Mouse (Mus musculus): ENCODE data around the gene Musk.
"Not testable (repeated sequence)": the region's sequence is repeated elsewhere in the genome, so short reads cannot be mapped to it uniquely, and the experiment has no call there.

The Musk gene

DNA sequence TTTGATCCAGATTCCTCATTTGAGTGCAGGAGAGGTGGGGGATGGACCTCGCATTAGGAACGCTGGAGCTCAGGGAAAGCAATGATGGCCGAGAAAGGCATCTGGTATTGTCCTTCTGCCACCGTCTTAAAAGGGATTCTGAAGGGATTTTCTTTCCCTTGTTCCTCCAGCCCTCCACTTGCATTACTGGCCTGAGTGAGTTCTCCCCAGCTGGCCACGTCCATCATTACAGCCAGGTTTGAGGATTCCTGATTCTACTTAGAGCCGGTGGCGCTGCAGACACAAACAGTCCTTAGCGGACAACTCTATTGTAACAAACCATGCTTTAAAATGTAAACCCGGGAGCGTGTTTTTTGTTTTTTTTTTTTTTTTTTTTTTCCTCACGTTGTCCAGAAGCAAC is at the start of gene Musk:
Gene Musk (plus strand): TSS at position 274 of the 400 bp plus-strand sequence.
- no peak for DNase-seq

DNA sequence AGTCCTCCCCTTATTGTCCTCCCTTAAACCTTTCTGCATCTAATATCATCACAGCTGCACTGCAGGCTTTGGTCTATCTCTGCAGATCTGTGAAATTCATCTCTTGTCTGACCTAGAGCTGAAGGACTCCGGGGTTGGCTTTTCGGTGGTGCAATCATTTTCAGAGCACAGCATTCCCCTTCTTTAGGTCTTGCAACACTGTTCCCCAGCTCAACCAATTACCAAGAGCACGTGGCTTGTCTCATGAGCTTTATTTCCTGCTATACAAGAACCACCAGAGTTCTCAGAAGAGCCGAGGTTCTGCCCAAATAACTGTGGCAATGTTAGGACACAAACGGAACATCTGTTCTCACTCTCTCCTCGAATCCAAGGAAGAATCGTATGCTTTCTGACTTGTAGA is 45.3 kb upstream of the Musk start:
- no peak for DNase-seq

DNA sequence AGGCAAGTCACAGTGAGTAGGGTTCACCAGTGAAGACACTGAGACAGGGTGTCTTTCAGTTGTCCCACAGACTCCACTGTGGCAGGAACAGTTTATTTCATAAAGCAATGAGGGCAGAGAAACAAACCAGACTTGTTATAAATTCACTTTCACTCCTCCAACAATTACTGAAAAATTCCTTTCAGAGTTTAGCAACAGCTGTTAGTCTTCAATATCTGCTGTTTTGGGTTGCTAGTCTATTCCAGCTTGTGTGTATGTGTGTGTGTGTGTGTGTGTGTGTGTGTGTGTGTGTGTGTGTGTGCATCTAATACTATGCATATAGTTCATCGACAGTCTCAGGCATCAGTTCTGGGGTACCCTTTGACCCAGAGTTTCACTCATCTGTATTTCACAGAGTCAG is 40.2 kb upstream of the Musk start:
- no peak for DNase-seq

DNA sequence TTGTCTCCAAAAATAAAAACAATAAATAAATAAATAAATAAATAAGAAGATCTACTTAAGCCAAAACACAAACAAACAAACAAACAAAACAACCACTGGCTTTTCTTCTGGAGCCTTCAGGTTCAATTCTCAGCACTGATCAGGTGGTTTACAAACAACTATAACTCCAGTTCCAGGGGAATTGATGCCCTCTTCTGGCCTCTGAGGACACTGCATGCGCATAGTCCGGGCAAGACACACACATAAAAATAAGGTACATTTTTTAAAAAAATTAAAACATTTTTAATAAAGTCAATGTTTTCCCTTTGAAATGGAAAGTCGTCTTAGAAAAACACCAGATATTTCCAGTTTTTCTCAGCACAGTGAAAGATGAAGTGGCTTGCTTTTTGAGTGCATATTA is 33.4 kb upstream of the Musk start:
- no peak for DNase-seq

DNA sequence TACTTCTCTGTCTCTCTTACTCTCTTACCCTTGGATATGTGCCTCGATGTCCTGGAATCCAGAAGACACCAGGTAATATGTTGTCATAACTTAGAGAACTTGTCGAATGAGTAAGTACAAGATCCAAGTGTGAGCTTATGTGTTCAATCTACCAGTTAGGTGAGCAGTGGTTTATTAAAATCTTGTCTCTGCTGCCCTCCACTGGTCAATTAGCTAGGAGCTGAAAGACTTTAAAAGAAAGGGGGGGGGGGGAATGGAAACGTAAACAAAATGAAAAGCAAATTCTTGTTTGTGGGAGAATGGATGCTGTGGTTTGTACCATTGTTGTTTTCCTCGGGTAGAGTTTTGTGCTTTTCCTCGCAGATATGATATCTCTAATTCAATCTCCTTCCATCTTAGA is 32.4 kb upstream of the Musk start:
- DNase-seq, result peak; percentile 68

DNA sequence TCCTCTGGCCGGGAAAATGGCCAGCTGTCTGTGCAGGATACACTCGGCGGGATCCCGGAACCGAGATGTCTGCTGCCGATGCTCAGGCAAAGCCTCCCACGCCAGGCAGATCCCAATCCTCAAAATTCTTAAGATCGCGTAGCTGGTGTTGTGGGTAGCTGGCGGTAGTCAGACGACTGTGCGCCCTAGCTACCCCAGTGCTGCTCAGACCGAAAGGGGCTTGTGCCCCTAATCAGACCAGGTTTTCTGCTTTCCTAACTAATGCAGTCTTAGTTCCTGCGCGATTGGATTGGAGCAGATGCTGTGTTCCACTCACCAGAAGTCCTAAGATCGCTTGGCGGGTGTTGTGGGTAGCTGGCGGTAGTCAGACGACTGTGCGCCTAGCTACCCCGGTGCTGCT is 25.0 kb upstream of the Musk start:
- not testable (repeated sequence) for DNase-seq

DNA sequence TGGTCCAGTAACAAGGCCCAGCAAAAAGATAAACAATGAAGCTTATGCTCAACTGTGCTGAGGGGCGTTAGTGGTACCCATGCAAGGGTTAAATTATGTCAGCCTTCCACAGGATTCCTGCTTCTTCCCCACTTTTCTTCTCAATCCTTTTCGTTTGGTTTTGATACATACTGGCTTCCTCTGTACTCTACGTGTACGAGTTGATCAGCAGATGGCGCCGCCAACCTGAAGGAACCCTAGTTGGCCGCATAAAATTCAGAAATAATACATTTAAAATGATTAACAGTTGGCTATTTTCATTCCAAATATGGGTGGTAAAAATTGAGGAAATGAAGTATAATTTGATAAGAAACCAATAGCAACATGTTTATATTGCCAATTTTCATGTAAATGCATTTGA is 19.5 kb upstream of the Musk start:
- peak; percentile 49 for DNase-seq

DNA sequence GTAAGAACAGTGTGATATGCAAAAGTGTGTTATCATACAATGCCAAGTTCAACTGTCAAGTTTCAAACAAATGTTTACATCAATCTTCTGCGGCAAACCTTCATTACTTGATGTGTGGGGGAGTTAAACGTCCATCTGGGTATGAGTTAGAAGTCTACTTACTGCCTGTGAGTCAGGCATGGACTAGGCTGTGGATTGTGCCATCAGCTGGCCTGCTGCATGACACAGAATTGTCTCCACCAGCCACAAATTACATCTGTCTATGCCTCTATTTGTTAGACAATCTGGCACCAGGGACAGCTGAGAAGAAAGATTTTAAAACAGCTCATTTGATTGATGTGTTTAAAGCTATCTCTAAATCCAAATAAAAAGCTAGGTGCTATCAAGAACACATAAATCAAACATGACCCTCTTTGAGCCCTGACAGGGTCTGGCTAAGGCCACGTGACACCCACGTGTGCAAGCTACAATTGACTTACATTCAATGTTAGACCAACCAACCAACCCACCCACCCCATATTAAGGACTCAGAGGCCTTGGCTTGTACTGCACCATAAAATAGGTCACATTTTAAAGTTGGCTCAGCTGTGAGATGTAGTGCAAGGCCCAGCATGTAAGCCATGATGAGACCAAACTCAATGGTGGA is 16.7 kb upstream of the Musk start:
- no peak for DNase-seq

DNA sequence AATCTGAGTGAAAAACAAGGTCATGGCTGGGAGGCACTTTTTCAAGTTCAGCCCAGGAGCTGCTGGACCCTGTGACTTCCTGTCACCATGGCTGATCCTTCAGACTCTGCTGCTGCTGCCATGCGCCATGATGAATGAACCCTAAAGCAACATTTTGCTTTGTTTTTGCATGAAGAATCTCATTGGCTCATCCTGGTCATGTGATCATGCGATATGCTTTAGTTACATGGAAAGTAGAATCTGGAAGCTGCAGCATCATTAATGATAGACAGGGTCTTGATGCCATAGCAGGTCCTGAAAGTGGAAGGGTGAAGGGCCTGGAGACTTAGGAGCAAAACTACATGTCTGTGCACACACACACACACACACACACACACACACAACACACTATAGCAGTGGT is 15.8 kb upstream of the Musk start:
- no peak for DNase-seq

DNA sequence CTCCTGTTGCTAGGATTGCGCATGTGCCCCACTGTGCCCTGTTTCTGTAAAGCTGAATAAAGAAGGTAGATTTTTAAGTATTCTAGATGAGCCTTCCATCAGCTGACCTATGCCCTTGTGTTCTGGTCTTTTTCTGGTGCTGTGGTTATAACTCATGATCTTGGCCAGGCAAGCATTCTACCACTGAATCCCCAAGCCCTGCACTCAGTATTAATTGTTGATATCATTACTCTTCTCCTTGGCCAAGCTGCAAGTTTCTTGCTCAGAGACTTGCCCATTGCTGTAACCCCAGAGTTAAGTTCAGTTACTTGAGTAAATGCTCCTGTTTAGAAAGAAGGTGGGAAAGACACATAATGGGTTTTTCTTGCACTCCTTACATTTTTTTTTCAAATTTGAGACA is 14.8 kb upstream of the Musk start:
- DNase-seq, result no peak

DNA sequence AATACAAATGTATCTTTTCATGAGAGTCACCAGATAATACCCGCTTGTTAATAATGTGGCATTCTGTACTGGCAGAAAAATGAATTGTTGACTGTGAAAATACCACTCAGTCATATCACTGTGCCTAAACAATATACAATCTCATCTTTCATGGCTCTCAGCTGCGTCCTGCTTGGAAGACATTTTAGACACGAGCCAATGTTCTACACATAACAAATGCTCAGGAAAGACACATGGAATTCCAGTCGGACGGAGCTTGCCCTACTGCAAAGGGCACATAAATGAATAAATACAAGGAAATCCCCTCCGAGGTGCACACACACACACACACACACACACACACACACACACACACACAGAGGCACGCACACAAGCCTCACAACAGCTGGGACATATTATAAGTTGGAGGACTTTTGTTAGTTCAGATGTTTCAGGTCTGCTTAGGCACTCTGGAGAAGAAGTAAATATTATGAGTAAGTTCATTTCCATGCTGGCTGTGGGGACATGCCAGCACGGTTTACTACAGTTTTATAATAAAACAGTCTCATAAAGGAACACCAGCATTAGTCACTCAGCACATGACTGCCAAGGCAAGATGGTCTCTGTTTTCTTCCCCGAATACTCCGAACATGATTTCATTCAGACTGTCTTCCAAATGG is 14.1 kb upstream of the Musk start:
- no peak for DNase-seq

DNA sequence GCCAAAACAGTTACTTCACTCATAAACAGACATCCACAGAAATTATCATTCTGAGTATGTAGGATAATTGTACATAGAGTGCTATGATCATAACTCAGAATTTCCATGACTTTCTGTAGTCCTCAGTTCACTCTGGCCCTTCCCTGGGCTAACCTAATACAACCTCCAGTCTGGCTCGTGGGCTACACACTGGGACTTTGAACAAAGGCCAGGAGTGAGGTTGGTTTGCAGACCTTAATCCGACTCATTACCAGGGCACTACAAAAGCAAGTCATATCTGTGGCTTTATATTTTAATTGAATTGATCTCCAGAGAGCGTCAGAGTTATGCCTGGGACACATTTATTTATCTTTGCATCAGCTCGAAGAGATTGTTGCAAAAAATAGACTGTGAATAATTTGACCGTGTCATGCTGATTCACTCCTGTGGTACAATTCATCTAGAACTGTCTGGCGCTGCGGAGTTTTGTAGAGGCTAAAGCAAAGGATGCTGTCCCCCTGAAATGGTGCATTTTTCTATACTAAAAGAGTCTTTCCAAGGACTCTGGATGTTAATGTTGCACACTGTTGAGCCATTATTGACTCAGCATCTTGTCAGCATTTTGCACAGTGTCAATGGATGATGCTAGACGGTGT is 10.4 kb upstream of the Musk start:
- DNase-seq, result no peak

DNA sequence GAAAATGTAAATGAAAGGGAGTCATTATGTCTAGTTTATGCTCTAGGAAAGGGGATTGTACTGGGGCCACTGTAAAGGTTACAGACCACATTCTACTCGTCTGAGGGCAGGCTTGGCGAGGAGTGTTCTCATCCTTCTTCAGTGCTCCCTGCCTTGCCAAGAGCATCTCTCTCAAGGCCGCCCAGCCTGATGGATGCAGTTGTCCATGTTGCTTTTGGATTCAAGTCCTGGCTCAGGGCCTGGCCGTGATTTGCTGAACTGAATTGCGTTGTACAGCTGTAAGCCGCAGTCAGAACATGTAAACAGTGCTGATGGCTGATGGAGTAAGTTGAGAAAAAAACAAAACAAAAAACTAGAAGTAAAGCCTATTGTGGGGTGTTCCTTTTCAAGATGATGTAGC is 7.4 kb upstream of the Musk start:
- DNase-seq, result peak; percentile 38

DNA sequence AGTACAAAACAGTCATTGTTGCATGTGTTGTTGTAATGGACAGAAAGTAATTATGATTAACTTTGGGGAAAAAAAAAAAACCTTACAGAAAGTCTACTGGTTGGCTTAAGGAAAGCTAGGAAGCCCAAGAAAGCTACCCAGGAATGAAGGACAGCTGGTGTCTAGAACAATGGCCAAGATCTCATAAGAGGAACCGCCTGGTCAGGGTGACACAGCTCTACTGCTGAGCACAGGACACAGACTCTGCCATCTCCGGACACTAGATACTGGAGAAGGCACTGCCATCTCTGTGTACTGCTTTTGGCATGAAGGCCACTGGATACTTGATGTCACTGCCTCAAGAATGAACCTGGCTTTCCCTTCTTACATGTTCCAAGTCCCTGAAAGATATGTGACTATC is 5.6 kb upstream of the Musk start:
- no peak for DNase-seq

DNA sequence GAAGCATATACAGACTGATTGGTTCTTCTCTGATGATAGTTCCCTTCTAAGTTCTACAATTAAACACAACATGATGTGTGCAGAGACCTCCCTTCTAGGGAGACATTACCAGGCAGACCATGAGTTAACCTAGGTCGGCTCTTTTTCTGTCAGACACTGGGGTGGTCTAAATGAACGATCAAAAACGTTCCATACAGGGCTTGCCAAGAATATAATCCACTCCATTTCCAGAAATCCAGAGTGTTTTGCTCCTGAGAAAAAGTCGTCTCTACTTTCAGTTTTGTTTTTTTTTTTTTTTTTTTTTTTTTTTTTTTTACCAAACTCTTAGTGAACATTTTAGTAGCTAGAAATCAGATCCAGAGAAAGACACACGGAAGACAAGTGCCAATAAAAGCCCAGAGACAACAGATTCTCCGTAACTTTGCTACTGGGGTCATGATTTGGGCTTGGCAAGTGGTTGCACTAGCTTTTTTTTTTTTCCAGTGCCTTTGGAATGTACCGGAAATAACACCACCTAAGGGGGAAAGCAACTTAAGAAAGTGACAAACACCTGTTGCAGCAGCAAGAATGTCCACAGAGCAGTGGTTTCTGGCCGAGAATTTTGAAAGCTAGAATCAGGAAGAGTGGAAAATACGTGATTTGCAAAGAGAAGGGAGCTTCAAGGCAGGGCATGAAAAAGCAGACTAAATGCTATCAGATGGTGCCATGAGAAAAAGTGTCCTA is 769 bp downstream of the Musk start:
- DNase-seq, result no peak

DNA sequence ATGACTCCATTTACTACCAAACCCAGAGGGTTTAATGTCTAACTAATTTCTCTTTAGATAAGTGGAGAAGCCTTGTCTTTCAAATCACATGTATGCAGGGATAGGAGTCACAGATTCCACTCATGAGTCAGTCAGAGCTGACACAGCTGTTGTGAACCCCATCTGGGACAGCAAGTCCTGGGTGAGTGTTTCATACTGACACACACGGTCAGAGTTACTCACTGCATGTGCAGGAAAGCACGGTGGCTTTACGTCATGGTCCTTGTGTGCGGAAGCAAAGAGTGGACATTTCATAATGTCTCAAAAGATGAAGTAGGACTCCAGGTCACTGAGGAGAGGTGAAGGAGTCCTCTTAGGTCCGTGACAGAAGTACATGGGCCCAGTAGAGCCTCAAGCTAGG is 3.0 kb downstream of the Musk start:
- no peak for DNase-seq

DNA sequence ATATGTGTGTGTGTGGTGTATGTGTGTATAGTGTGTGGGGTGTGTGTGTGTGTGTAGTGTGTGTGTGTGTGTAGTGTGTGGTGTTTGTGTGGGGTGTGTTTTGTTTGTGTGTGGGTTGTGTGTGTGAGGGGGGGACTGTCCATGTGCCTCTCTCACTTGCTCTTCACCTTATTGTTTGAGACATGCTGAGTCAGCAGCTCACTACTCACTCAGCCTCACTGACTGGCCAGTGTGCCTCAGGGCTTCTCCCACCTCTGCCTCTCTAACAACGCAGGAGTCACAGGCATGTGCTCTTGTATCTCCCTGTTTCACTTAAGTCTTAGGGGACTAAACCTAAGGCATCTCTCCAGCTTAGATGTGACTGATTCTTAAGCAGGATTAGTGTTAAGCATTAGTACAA is 6.1 kb downstream of the Musk start:
- DNase-seq, result no peak

DNA sequence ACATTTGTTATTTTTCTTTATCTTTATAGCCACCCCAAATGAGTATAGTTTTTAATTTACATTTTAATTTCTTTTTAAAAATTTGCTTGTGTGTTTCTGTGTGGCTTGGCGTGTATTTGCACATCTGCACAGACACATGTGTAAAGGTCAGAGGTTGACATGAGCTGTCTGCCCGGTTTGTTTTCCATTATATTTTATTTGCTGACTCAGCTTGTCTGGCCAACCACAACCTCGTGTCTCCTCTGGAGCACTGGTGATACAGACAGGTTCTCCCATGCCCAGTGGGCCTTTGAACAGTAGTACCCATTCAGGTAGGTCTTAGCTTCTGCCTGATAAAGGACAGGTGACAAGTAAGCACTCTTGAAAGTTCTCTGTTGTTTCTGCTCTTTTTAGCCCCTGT is 7.3 kb downstream of the Musk start:
- DNase-seq, result no peak

DNA sequence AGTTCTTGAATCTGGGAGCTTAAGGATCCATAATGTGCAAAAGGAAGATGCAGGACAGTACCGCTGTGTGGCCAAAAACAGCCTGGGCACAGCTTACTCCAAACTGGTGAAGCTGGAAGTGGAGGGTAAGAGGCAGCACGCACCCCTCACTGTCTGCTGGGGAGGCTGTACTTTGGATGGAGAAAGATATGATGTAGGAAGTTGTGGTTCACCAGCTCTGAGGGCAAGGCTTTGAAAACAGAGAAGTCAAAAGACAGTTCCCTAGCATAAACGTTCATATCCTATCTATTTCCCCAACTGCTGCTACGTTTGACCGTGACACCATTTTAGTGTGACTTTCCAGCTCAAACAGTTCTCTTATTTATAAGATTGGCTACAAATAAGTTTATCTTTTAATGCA is 18.1 kb downstream of the Musk start:
- DNase-seq, result no peak

DNA sequence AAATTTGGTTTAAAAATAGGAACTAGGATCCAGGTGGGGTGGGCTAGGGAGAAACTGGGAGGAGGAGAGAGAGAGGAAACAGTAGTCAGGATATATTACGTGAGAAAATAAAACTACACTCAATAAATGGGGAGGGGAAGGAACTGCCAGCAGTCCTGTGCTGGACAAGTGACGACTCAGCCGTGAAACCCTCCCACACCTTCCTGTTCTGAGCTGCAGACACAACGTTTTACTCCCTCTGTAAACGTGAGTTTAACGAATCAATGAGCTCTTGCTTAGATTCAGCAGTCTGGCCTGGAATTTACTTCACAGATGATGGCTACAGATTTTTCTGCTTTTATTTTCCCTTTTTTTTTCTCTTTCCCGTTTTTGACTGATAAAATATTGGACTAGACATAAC is 18.8 kb downstream of the Musk start:
- DNase-seq, result no peak

DNA sequence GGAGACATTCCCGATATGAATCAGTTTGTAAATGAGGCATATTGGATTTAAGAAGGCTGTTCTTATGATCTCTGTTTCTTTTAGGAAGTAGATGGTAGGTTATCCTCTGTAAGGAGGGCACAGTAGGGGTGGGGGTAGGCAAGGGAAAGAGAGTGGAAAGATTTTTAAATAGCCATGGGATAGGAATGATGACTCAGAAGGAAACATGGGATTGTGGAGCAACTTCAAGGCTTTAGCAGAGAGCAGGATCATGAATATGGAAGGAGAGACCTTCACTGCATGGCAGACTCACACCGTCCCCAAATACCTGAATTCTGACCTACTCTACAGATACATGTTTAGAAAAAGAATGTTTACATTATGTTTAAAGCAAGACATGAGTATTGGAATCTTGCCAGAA is 21.7 kb downstream of the Musk start:
- DNase-seq, result no peak

DNA sequence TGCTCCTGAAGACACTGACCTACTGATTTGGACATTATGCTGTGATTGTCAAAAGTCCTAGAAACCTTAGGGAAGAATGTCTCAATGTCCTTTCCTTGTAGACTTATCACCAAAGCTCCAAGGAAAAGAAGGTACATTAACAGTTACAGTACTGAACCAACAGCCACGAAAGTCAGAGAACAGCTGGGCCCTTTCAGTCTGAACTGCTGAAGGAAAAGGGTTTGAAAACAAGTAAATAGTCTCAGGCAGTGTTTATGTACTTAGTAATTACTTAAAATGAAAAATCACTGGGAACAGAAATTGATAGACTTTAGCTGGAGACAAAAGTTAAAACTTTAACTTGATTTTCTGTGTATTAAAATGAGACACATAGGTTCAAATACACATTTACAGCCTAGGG is 27.6 kb downstream of the Musk start:
- no peak for DNase-seq

DNA sequence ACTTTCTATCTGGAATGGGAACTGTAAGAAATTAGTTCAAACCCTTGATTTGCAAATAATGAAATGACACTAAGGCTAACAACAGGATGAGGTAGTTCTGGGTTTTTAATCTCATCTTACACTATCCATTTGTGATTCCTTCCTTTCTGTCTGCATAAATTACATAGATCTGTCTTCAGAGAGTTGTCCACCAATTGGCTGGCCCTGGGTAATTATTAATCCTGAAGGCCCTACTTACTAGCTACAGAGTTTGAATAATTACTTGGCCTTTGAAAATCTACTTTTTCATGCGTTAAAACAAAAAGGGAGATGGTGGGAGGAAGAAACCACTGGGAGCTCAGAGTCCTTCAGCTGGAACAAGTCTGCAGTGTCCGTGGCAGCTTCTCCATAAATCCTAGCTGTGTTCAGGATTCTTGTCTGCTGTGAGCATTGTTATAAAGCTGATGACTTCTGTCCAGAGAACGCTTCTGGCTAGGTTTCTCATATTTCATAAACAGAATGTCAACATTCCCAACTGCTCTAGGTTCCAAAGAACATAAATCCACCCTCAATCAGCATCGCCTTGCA is 29.3 kb downstream of the Musk start:
- DNase-seq, result no peak

DNA sequence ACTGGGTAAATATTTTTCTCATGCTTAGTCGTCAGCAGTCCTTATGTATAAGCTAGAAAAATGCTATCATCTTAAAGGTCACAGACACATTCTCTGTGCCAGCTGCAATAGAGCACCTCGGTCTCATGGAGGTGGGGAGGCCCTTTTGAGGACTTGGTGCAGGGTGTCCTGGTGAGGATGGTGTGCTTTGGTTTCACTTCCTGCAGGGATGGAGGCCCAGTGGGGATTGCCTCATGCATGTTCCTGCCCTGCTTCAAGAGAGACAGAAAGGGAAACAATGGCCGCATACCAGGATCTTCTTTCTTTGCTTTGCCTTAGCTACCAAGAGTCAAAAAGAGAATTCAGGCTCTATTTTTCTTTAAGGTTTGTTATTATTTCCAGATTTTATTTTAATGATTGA is 31.8 kb downstream of the Musk start:
- DNase-seq, result no peak
